Mouse (Mus musculus): ENCODE measurements at regions not wholly inside any gene's neighbourhood (a gene's known extent, or its start where the extent isn't known, plus 50 kb on each side); places are given as distances from the start of the nearest gene placed in this dataset.
"Not testable (repeated sequence)": the region's sequence is repeated elsewhere in the genome, so short reads cannot be mapped to it uniquely, and the experiment has no call there.

- DNase-seq (ENCODE audit: low read depth, low spot score): no peak
These were observed 518.6 kb upstream of the Sall1 start for GRCm38 (mm10) chr8:89562597-89562996.

GRCm38 (mm10) chr8:89541231-89541630 lies 497.3 kb upstream of the Sall1 start:
- no peak for DNase-seq (ENCODE audit: low read depth, low spot score)

GRCm38 (mm10) chr8:89534605-89535004 lies 490.6 kb upstream of the Sall1 start:
- DNase-seq (ENCODE audit: low read depth, low spot score): no peak

- DNase-seq (ENCODE audit: low read depth, low spot score): no peak
These were observed 481.1 kb upstream of the Sall1 start for GRCm38 (mm10) chr8:89525041-89525440.

- DNase-seq (ENCODE audit: low read depth, low spot score): no peak
These were observed 479.4 kb upstream of the Sall1 start for GRCm38 (mm10) chr8:89523336-89523735.

- DNase-seq (ENCODE audit: low read depth, low spot score): no peak
These were observed 472.6 kb upstream of the Sall1 start for GRCm38 (mm10) chr8:89516602-89517001.

GRCm38 (mm10) chr8:89514270-89514669 lies 470.3 kb upstream of the Sall1 start:
- no peak for DNase-seq (ENCODE audit: low read depth, low spot score)

GRCm38 (mm10) chr8:89507639-89508038 lies 463.7 kb upstream of the Sall1 start:
- DNase-seq (ENCODE audit: low read depth, low spot score): no peak

- DNase-seq (ENCODE audit: low read depth, low spot score): no peak
These were observed 459.7 kb upstream of the Sall1 start for GRCm38 (mm10) chr8:89503545-89504234.

- DNase-seq (ENCODE audit: low read depth, low spot score): no peak
These were observed 459.1 kb upstream of the Sall1 start for GRCm38 (mm10) chr8:89503030-89503429.

- DNase-seq (ENCODE audit: low read depth, low spot score): no peak
These were observed 457.8 kb upstream of the Sall1 start for GRCm38 (mm10) chr8:89501756-89502155.

- no peak for DNase-seq (ENCODE audit: low read depth, low spot score)
These were observed 455.9 kb upstream of the Sall1 start for GRCm38 (mm10) chr8:89499831-89500230.

GRCm38 (mm10) chr8:89498088-89498695 lies 454.2 kb upstream of the Sall1 start:
- no peak for DNase-seq (ENCODE audit: low read depth, low spot score)

GRCm38 (mm10) chr8:89492336-89492735 lies 448.4 kb upstream of the Sall1 start:
- DNase-seq (ENCODE audit: low read depth, low spot score): no peak

- not testable (repeated sequence) for DNase-seq (ENCODE audit: low read depth, low spot score)
These were observed 438.5 kb upstream of the Sall1 start for GRCm38 (mm10) chr8:89482481-89482880.

- DNase-seq (ENCODE audit: low read depth, low spot score): no peak
These were observed 433.0 kb upstream of the Sall1 start for GRCm38 (mm10) chr8:89476930-89477329.

GRCm38 (mm10) chr8:89471116-89471515 lies 427.2 kb upstream of the Sall1 start:
- DNase-seq (ENCODE audit: low read depth, low spot score): no peak

- DNase-seq (ENCODE audit: low read depth, low spot score): no peak
These were observed 424.8 kb upstream of the Sall1 start for GRCm38 (mm10) chr8:89468782-89469220.

- DNase-seq (ENCODE audit: low read depth, low spot score): no peak
These were observed 421.3 kb upstream of the Sall1 start for GRCm38 (mm10) chr8:89465211-89465753.

GRCm38 (mm10) chr8:89456517-89456916 lies 412.6 kb upstream of the Sall1 start:
- no peak for DNase-seq (ENCODE audit: low read depth, low spot score)

GRCm38 (mm10) chr8:89455731-89456130 lies 411.8 kb upstream of the Sall1 start:
- no peak for DNase-seq (ENCODE audit: low read depth, low spot score)

- no peak for DNase-seq (ENCODE audit: low read depth, low spot score)
These were observed 410.2 kb upstream of the Sall1 start for GRCm38 (mm10) chr8:89454197-89454596.

- no peak for DNase-seq (ENCODE audit: low read depth, low spot score)
These were observed 409.8 kb upstream of the Sall1 start for GRCm38 (mm10) chr8:89453724-89454123.
